Mouse (Mus musculus) G1E (cell line): ENCODE results near the gene Eng.

Experiments
- CTCF ChIP-seq: IDR thresholded peaks from 2 replicates; pipeline ENCODE4 v1.5.1; 2012; ENCODE audit warnings: low read depth, low read length, inconsistent platforms, mixed read lengths
- GATA1 ChIP-seq: IDR thresholded peaks from 2 replicates; pipeline ENCODE4 v1.6.1; 2012; ENCODE audit warnings: borderline replicate concordance, low read length, inconsistent platforms, mixed read lengths
- GATA2 ChIP-seq: IDR thresholded peaks from 2 replicates; pipeline ENCODE4 v1.6.1; 2012; ENCODE audit warnings: low read depth, low read length, inconsistent platforms, borderline replicate concordance
- POLR2AphosphoS5 ChIP-seq: IDR thresholded peaks from 2 replicates; pipeline ENCODE4 v1.6.1; 2012; ENCODE audit warnings: low read depth, low read length, inconsistent platforms; ENCODE audit not compliant: insufficient replicate concordance
- TAL1 ChIP-seq: conservative IDR thresholded peaks from 2 replicates; pipeline ENCODE4 v1.6.1; 2012; ENCODE audit warnings: low read depth, low read length, inconsistent platforms, mixed read lengths

DNA sequence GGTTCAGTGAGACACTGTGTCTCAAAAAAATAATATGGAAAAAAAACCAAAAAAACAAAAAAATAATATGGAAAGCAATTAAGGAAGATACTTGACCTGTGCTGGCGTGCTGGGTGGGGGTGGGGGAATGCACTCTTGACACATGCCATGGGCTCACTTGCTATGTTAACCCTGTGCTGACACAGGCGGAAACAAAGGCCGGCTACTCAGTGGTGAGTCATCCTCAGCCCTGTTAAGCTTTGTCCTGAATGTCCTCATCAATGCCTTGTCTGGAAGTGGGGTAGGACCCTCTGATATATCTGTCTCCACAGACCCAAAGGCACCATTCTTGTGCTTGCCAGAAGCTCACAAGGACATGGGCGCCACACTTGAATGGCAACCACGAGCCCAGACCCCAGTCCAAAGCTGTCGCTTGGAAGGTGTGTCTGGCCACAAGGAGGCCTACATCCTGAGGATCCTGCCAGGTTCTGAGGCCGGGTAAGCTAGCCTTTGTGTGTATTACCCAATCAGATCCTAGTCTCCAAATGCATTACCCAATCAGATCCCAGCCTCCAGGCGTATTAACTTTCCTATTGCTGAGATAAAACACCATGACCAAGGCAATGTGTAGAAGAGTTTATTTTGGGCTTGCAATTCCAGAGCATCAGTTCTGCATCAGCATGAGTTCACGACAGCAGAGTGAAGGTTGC, 25.7 kb downstream of the Eng start:
- TF ChIP-seq GATA1 (no peak), CTCF (no peak), POLR2AphosphoS5 (no peak), TAL1 (no peak), GATA2 (no peak)
